Mouse (Mus musculus): ENCODE results near the gene Mgmt. TPM values are rescaled to one million over a fixed set of nuclear protein-coding genes. Genes with fewer than 3 reads are reported as not detected.

Mgmt gene
- total and polyA plus RNA-seq, 3 experiments, result 5.2 to 10.8 (median 8.5) TPM

DNA sequence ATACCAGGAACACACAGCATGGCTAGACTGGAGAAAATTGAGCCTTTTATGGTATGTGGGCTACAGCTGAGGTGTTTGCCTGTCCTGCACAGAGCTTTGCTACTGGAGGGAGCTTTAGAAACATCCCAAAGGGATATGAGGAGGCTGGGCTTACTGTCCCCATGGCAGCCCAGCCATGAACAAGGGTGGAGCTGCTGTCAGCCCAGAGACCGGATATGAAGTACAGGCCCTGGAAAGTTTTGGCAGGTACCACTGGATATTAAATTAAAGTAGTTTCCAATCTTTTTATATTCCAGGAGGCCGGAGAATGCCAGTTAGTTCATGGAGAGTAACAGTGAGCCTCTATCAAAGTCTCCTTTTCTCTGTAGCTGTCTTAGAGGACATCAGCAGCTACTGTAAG lies 116.0 kb downstream of the Mgmt start:
- in situ Hi-C loops (cut with MboI; ENCODE audit: low pct_ligation_motif_present, low pct_unique_long_range_greater_than_20kb, low sequenced_read_pairs), result no loop called here
- Histone ChIP-seq H3K4me2 (ENCODE audit: insufficient read depth, low read depth, poor library complexity, severe bottlenecking) (no peak overlapping the region), H3K36me3 (replicated peaks in 1 of 2; ENCODE audit: control insufficient read depth in 1 of 2, insufficient read depth in 1 of 2, low read length in 1 of 2) (peaks cover 0 to 22% of the 10 kb centered on the region in 2 experiments), H3K9ac (ENCODE audit: insufficient read depth, low read depth) (no peak overlapping the region), H3K4me3 (replicated peaks in 1 of 3; ENCODE audit: low read depth in 2 of 3, low read length in 2 of 3, poor library complexity in 1 of 3) (no peak overlapping the region), H3K79me2 (replicated peaks; ENCODE audit: control insufficient read depth, extremely low read depth, insufficient read depth, poor library complexity, severe bottlenecking) (no peaks in the 10 kb centered on the region), H3K27me3 (replicated peaks) (no peaks in the 10 kb centered on the region), H3K27ac (ENCODE audit: insufficient read depth, low read depth) (no peak overlapping the region), H3K4me1 (ENCODE audit: control insufficient read depth in 1 of 2, insufficient read depth in 2 of 2) (peaks cover 4 to 8% of the 10 kb centered on the region in 2 experiments; a peak in 1 of 4 replicates), H3K9me3 (replicated peaks; ENCODE audit: low read length) (no peaks in the 10 kb centered on the region)
- dilution Hi-C loops (cut with MboI; ENCODE audit: extremely low pct_ligation_motif_present, extremely low pct_unique_long_range_greater_than_20kb, low sequenced_read_pairs), result no loop called here
- TF ChIP-seq JUND (conservative IDR thresholded peaks at IDR 0.05; ENCODE audit: low read depth, low read length) (no peak), MAX (IDR thresholded peaks at IDR 0.05; ENCODE audit: low read length) (no peak), GABPA (IDR thresholded peaks at IDR 0.05; ENCODE audit: insufficient replicate concordance, low read depth, low read length) (no peak), POLR2A (IDR thresholded peaks at IDR 0.05; ENCODE audit: low read depth, low read length) (no peak)
- no peak for DNase-seq (ENCODE audit: extremely low read depth)

DNA sequence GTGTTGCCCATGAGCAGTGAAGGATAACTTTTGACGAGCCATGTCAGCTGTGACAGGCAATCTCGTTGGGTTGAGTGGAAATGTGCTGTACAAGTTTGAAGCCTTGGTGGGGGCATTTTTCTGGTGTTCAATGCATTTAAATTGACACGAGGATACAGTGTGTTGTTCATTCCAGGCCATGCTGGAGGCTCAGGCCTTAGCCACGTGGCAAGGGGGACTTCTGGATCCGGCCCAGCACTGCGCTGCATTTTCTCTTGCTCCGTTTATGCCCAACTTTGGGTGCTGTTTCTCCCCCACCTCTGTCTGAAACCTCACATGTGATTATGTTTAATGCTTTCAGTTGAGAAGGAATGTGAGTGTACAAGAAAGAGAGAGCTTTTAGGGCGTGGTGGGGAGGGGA lies 118.3 kb downstream of the Mgmt start:
- Histone ChIP-seq H3K27ac (ENCODE audit: insufficient read depth, low read depth) (no peak overlapping the region), H3K27me3 (replicated peaks) (no peaks in the 10 kb centered on the region), H3K36me3 (replicated peaks in 1 of 2; ENCODE audit: control insufficient read depth in 1 of 2, insufficient read depth in 1 of 2, low read length in 1 of 2) (peaks cover 0 to 22% of the 10 kb centered on the region in 2 experiments), H3K4me1 (ENCODE audit: control insufficient read depth in 1 of 2, insufficient read depth in 2 of 2) (peaks cover 4 to 8% of the 10 kb centered on the region in 2 experiments; a peak in 1 of 4 replicates), H3K9ac (ENCODE audit: insufficient read depth, low read depth) (no peak overlapping the region), H3K9me3 (replicated peaks; ENCODE audit: low read length) (no peaks in the 10 kb centered on the region), H3K4me3 (replicated peaks in 1 of 3; ENCODE audit: low read depth in 2 of 3, low read length in 2 of 3, poor library complexity in 1 of 3) (no peak overlapping the region), H3K4me2 (ENCODE audit: insufficient read depth, low read depth, poor library complexity, severe bottlenecking) (no peak overlapping the region), H3K79me2 (replicated peaks; ENCODE audit: control insufficient read depth, extremely low read depth, insufficient read depth, poor library complexity, severe bottlenecking) (no peaks in the 10 kb centered on the region)
- in situ Hi-C loops (cut with MboI; ENCODE audit: low pct_ligation_motif_present, low pct_unique_long_range_greater_than_20kb, low sequenced_read_pairs), result no loop called here
- DNase-seq (ENCODE audit: extremely low read depth), result no peak
- dilution Hi-C loops (cut with MboI; ENCODE audit: extremely low pct_ligation_motif_present, extremely low pct_unique_long_range_greater_than_20kb, low sequenced_read_pairs), result no loop called here
- TF ChIP-seq NRF1 (IDR thresholded peaks at IDR 0.05; ENCODE audit: low read depth, low read length) (no peak), USF1 (IDR thresholded peaks at IDR 0.05; ENCODE audit: low read depth, low read length) (no peak), HCFC1 (IDR thresholded peaks at IDR 0.05; ENCODE audit: low read depth, low read length) (no peak), POLR2A (IDR thresholded peaks at IDR 0.05; ENCODE audit: low read depth, low read length) (no peak), ELF1 (IDR thresholded peaks at IDR 0.05; ENCODE audit: low read depth, low read length) (no peak), ETS1 (conservative IDR thresholded peaks at IDR 0.05; ENCODE audit: low read depth, low read length) (no peak), RCOR1 (conservative IDR thresholded peaks at IDR 0.05; ENCODE audit: low read depth, low read length) (no peak), TBP (conservative IDR thresholded peaks at IDR 0.05; ENCODE audit: low read depth, low read length) (no peak), MXI1 (IDR thresholded peaks at IDR 0.05; ENCODE audit: low read depth, low read length) (no peak), UBTF (IDR thresholded peaks at IDR 0.05; ENCODE audit: low read depth, low read length) (no peak), SIN3A (IDR thresholded peaks at IDR 0.05; ENCODE audit: low read length) (no peak)

DNA sequence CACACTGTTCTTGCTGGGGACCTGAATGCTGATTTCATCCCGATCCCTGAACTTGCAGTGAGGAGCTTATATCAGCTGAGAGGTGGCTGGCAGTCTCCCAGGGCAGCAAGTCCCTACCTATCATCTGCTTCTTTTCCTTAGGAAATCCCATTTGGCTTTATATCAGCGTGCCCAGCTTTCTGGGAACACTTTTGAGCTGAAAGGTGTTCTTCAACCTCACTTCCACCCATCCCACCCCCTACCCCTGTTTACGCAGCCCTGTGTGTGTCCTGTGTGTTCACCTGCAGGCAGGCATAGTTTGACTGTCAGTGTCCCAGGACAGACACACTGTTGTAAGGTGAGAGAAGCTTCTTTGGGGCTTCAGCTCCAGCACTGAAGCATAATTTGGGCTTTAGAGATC lies 119.0 kb downstream of the Mgmt start:
- Histone ChIP-seq H3K27ac (ENCODE audit: insufficient read depth, low read depth) (no peak overlapping the region), H3K27me3 (replicated peaks) (no peaks in the 10 kb centered on the region), H3K36me3 (replicated peaks in 1 of 2; ENCODE audit: control insufficient read depth in 1 of 2, insufficient read depth in 1 of 2, low read length in 1 of 2) (peaks cover 0 to 21% of the 10 kb centered on the region in 2 experiments), H3K4me2 (ENCODE audit: insufficient read depth, low read depth, poor library complexity, severe bottlenecking) (no peak overlapping the region), H3K4me3 (replicated peaks in 1 of 3; ENCODE audit: low read depth in 2 of 3, low read length in 2 of 3, poor library complexity in 1 of 3) (no peak overlapping the region), H3K9me3 (replicated peaks; ENCODE audit: low read length) (no peaks in the 10 kb centered on the region), H3K4me1 (ENCODE audit: control insufficient read depth in 1 of 2, insufficient read depth in 2 of 2) (peaks cover 4 to 8% of the 10 kb centered on the region in 2 experiments; a peak in 1 of 4 replicates), H3K79me2 (replicated peaks; ENCODE audit: control insufficient read depth, extremely low read depth, insufficient read depth, poor library complexity, severe bottlenecking) (no peaks in the 10 kb centered on the region), H3K9ac (ENCODE audit: insufficient read depth, low read depth) (no peak overlapping the region)
- TF ChIP-seq NELFE (IDR thresholded peaks at IDR 0.05; ENCODE audit: low read depth, low read length) (no peak), EP300 (IDR thresholded peaks at IDR 0.05; ENCODE audit: low read length) (no peak), POLR2AphosphoS2 (IDR thresholded peaks at IDR 0.05; ENCODE audit: low read depth, low read length) (no peak), SMC3 (IDR thresholded peaks at IDR 0.05; ENCODE audit: low read depth, low read length) (no peak), MEF2A (IDR thresholded peaks at IDR 0.05; ENCODE audit: borderline replicate concordance, low read depth, low read length) (no peak), JUND (conservative IDR thresholded peaks at IDR 0.05; ENCODE audit: low read depth, low read length) (no peak), MYC (IDR thresholded peaks at IDR 0.05; ENCODE audit: low read depth, low read length) (no peak), HCFC1 (IDR thresholded peaks at IDR 0.05; ENCODE audit: low read depth, low read length) (no peak)
- dilution Hi-C loops (cut with MboI; ENCODE audit: extremely low pct_ligation_motif_present, extremely low pct_unique_long_range_greater_than_20kb, low sequenced_read_pairs), result no loop called here
- in situ Hi-C loops (cut with MboI; ENCODE audit: low pct_ligation_motif_present, low pct_unique_long_range_greater_than_20kb, low sequenced_read_pairs), result no loop called here
- DNase-seq (ENCODE audit: extremely low read depth), result no peak

Measured in CH12.LX (cell line).